Mouse (Mus musculus): ENCODE results near the gene Sema3d.

DNA sequence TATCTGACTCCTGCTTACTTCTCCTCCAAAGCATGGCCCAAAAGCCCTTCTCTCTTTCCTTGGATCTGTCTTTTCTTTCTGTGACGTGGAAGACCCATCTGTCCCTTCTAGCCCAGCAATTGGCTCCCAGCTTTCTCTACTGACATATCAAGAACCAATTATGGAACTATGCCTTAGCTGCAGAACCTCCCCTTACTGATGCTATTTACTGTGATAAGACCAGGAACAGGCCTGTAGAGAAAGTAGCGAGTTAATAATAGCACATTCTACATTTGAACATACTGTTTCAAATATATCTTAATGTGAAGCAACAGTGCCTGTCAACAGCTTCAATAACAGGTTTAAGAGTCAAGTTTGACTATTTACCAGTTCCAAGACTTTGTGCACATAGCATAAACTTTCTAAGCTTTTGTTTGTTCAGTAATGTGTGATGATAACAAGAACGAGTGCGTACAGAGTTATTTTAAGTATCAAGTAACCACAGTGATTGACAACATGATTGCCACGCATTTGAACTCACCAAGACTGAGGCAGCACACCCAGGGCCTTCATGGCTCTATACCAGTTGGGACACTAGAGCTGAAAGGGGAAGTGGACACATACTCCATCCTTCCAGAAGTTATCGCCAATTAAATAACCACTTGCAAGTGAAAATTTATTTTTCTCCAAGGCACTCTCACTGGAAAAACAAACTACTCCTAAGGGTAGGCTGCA is 116.8 kb downstream of the Sema3d start:
- TF ChIP-seq CTCF (IDR thresholded peaks at IDR 0.05; ENCODE audit: low read depth) = no peak
- TF ChIP-seq EP300 (optimal IDR thresholded peaks at IDR 0.05) = no peak

Data from stomach, postnatal 0 days (tissue).